Mouse (Mus musculus) spleen, adult 2 months (tissue): ENCODE measurements around the gene Pced1b. TPM values are rescaled to one million over a fixed set of nuclear protein-coding genes. Genes with fewer than 3 reads are reported as not detected.
A peak's percentile ranks its signal among the peaks of the same experiment; 100 is the strongest.

Experiments
- DNase-seq, 2 experiments: peaks; one replicate each; pipeline versions ENCODE4 v3.0.0 to v3.0.0-alpha.2; 2012 to 2021; ENCODE audit warnings: low spot score in 2 of 2, low read depth in 1 of 2
- H3K27ac ChIP-seq: fragments of 200-500 bp; 2 replicates; pipeline ENCODE4 v1.5.1; 2012; ENCODE audit warnings: low read length, inconsistent platforms; ENCODE audit not compliant: insufficient read depth
- H3K27me3 ChIP-seq: fragments of 200-500 bp; 2 replicates; pipeline ENCODE4 v1.6.1; 2012; ENCODE audit warnings: mild to moderate bottlenecking, moderate library complexity, low read length, inconsistent platforms; ENCODE audit not compliant: control insufficient read depth, insufficient read depth
- H3K36me3 ChIP-seq: fragments of 200-500 bp; 2 replicates; pipeline ENCODE4 v1.6.1; 2012; ENCODE audit warnings: mild to moderate bottlenecking, low read length, inconsistent platforms; ENCODE audit not compliant: control insufficient read depth, insufficient read depth
- H3K4me1 ChIP-seq: fragments of 200-500 bp; 2 replicates; pipeline ENCODE4 v1.6.1; 2011; ENCODE audit warnings: inconsistent platforms; ENCODE audit not compliant: control insufficient read depth, insufficient read depth, insufficient read length
- H3K4me3 ChIP-seq: fragments of 200-500 bp; 2 replicates; pipeline ENCODE4 v1.5.1; 2011; ENCODE audit warnings: mild to moderate bottlenecking, inconsistent platforms; ENCODE audit not compliant: insufficient read depth, insufficient read length; ENCODE audit errors: extremely low read depth
- CTCF ChIP-seq: fragments of 200-500 bp; IDR thresholded peaks from 2 replicates; pipeline ENCODE4 v1.5.1; 2011; ENCODE audit warnings: mild to moderate bottlenecking, inconsistent platforms; ENCODE audit not compliant: insufficient read depth, insufficient read length, insufficient replicate concordance; ENCODE audit errors: extremely low read depth
- POLR2A ChIP-seq: fragments of 200-500 bp; IDR thresholded peaks from 2 replicates; pipeline ENCODE4 v1.6.1; 2011; ENCODE audit warnings: low read depth, low read length, inconsistent platforms
- WGBS: fragments of 180-500 bp; shearing (Covaris S2); methylation state at CpG from one replicate; pipeline ENCODE4 v1.1.7; 2018; 5-methylcytosine and 5-hydroxymethylcytosine counted together
- polyA plus RNA-seq: library from polyadenylated mRNA; depleted of rRNA; stranded (reverse); fragments of >200 nt; gene quantifications from 2 replicates; pipeline ENCODE4 v1.2.3, GENCODE M21; 2012

The Pced1b gene
- polyA plus RNA-seq, 1 experiment, result 53.8 TPM

GRCm38 (mm10) chr15:97338377-97339060, 91.6 kb downstream of the Pced1b start:
- Histone ChIP-seq H3K4me3 (no peak overlapping the region), H3K27ac (no peak overlapping the region), H3K27me3 (no peaks in the 10 kb centered on the region), H3K36me3 (peaks cover under 1% of the 10 kb centered on the region; the same call in 1 of the 2 replicates), H3K4me1 (peaks cover 12% of the 10 kb centered on the region; the same call in 1 of the 2 replicates)
- WGBS, result 60% methylated on average over 17 of the region's 17 CpGs
- no peak for TF ChIP-seq POLR2A
- TF ChIP-seq CTCF, result no peak
- no peak for DNase-seq

GRCm38 (mm10) chr15:97342336-97342735, 95.4 kb downstream of the Pced1b start:
- no peaks in the 10 kb centered on the region for H3K36me3 ChIP-seq
- H3K4me3 ChIP-seq, result no peak overlapping the region
- no peaks in the 10 kb centered on the region for H3K27me3 ChIP-seq
- H3K4me1 ChIP-seq, result peaks cover 12% of the 10 kb centered on the region; the same call in 1 of the 2 replicates
- TF ChIP-seq POLR2A (no peak), CTCF (no peak)
- no peak for DNase-seq
- WGBS, result 21% methylated on average over 9 of the region's 9 CpGs
- H3K27ac ChIP-seq, result peak overlapping the region; percentile 62

- Histone ChIP-seq H3K4me1 (peaks cover 11% of the 10 kb centered on the region; the same call in 1 of the 2 replicates), H3K4me3 (peak overlapping the region; percentile 20; the same call in 1 of the 2 replicates), H3K27ac (peak overlapping the region; percentile 79), H3K36me3 (no peaks in the 10 kb centered on the region), H3K27me3 (no peaks in the 10 kb centered on the region)
- TF ChIP-seq POLR2A (no peak), CTCF (no peak)
- peak; percentile 11 to 28 for DNase-seq
- 17% methylated on average over 8 of the region's 8 CpGs for WGBS
Measured at GRCm38 (mm10) chr15:97342945-97343344, 96.0 kb downstream of the Pced1b start.

GRCm38 (mm10) chr15:97343921-97344320, 97.0 kb downstream of the Pced1b start:
- DNase-seq, result no peak
- H3K4me3 ChIP-seq, result no peak overlapping the region
- peaks cover 10% of the 10 kb centered on the region; the same call in 1 of the 2 replicates for H3K4me1 ChIP-seq
- no peak overlapping the region for H3K27ac ChIP-seq
- no peaks in the 10 kb centered on the region for H3K36me3 ChIP-seq
- TF ChIP-seq POLR2A, result no peak
- no peak for TF ChIP-seq CTCF
- H3K27me3 ChIP-seq, result no peaks in the 10 kb centered on the region
- WGBS, result 88% methylated on average over 9 of the region's 9 CpGs

- no peak overlapping the region for H3K27ac ChIP-seq
- no peak for TF ChIP-seq CTCF
- no peak for TF ChIP-seq POLR2A
- peaks cover 10% of the 10 kb centered on the region; the same call in 1 of the 2 replicates for H3K4me1 ChIP-seq
- WGBS, result 88% methylated on average over 9 of the region's 9 CpGs
- H3K4me3 ChIP-seq, result no peak overlapping the region
- H3K36me3 ChIP-seq, result no peaks in the 10 kb centered on the region
- DNase-seq, result no peak
- no peaks in the 10 kb centered on the region for H3K27me3 ChIP-seq
Measured at GRCm38 (mm10) chr15:97345110-97345509, 98.2 kb downstream of the Pced1b start.

- Histone ChIP-seq H3K36me3 (no peaks in the 10 kb centered on the region), H3K4me1 (peaks cover 10% of the 10 kb centered on the region; the same call in 1 of the 2 replicates), H3K27ac (no peak overlapping the region), H3K4me3 (no peak overlapping the region), H3K27me3 (no peaks in the 10 kb centered on the region)
- no peak for TF ChIP-seq CTCF
- no peak for TF ChIP-seq POLR2A
- DNase-seq, result no peak
- 93% methylated on average over 6 of the region's 6 CpGs for WGBS
Measured at GRCm38 (mm10) chr15:97345917-97346316, 99.0 kb downstream of the Pced1b start.

GRCm38 (mm10) chr15:97346413-97346812, 99.5 kb downstream of the Pced1b start:
- H3K4me1 ChIP-seq, result peaks cover 10% of the 10 kb centered on the region; the same call in 1 of the 2 replicates
- H3K27me3 ChIP-seq, result no peaks in the 10 kb centered on the region
- H3K36me3 ChIP-seq, result no peaks in the 10 kb centered on the region
- 88% methylated on average over 5 of the region's 5 CpGs for WGBS
- no peak overlapping the region for H3K27ac ChIP-seq
- H3K4me3 ChIP-seq, result no peak overlapping the region
- DNase-seq, result no peak
- TF ChIP-seq POLR2A (no peak), CTCF (no peak)
